9 mouse cellular contexts compared by ENCODE assay signal in the genomic region with DNA sequence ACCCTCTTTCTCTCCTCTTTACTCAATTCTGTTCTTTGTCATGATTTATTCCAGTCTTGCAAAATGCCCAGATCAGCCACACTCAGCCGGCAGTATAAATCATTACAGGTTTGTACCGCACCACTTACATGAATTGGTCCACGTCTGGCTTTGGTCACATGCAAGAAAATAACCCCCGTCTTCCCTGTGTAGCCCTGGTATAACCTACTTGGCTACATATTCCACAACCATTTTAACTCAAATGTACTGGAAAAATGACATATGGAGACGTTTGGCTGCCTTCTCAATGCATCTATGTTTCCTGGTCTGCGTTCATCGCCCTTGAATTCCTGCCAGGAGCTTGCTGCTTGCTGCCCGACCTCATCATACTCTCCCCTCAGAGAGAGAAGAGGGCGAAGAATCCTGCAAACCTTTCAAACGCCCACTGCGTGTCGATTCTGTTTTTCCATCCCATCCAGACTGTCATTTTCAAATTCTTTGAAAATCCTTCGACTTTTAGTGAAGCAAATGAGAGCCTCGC. TPM values are rescaled to one million over a fixed set of nuclear protein-coding genes. Genes with fewer than 3 reads are reported as not detected.
DNase-seq lines count a peak whose midpoint lies in the region; ATAC-seq and TF ChIP-seq lines count a peak whose summit lies in the region.
"Had no signal": no experiment of that assay in that cellular context is flagged by ENCODE, and none has a peak within 500 bp of the region (broad histone marks: within the 10 kb centered on the region; RNA-seq: fewer than 3 reads in every experiment).

No protein-coding gene starts in this region.

- no peak for ATAC-seq in hindbrain, embryonic 13.5 days (ENCODE audit: low FRiP score)
- ATAC-seq in stomach, embryonic 16.5 days (ENCODE audit: insufficient read depth, low FRiP score): no peak
- ATAC-seq in stomach, postnatal 0 days (ENCODE audit: low FRiP score, low TSS enrichment): no peak
- no peak for ATAC-seq in inflammation-experienced regulatory T-cells, adult 6 months

- H3K9me3 ChIP-seq in hindbrain, embryonic 13.5 days: no peaks in the 10 kb centered on the region
- no peaks in the 10 kb centered on the region for H3K9me3 ChIP-seq in hindbrain, embryonic 10.5 days
- no peaks in the 10 kb centered on the region for H3K9me3 ChIP-seq in stomach, embryonic 16.5 days (replicated peaks; ENCODE audit: control insufficient read depth, low read length)
- no peaks in the 10 kb centered on the region for H3K9me3 ChIP-seq in stomach, postnatal 0 days (ENCODE audit: control insufficient read depth, low read length)

- no peak overlapping the region for H3K4me3 ChIP-seq in hindbrain, embryonic 13.5 days
- no peak overlapping the region for H3K4me3 ChIP-seq in hindbrain, embryonic 10.5 days
- no peak overlapping the region for H3K4me3 ChIP-seq in stomach, embryonic 16.5 days (replicated peaks; ENCODE audit: low read length)
- H3K4me3 ChIP-seq in stomach, postnatal 0 days (ENCODE audit: low read depth, low read length): no peak overlapping the region

- no peaks in the 10 kb centered on the region for H3K36me3 ChIP-seq in hindbrain, embryonic 13.5 days
- H3K36me3 ChIP-seq in hindbrain, embryonic 10.5 days: no peaks in the 10 kb centered on the region
- no peaks in the 10 kb centered on the region for H3K36me3 ChIP-seq in stomach, embryonic 16.5 days (ENCODE audit: control insufficient read depth, insufficient read depth, low read length)
- H3K36me3 ChIP-seq in stomach, postnatal 0 days (ENCODE audit: control insufficient read depth, insufficient read depth, low read length): no peaks in the 10 kb centered on the region

- H3K9ac ChIP-seq in hindbrain, embryonic 13.5 days: no peak overlapping the region
- H3K9ac ChIP-seq in stomach, embryonic 16.5 days (ENCODE audit: low read length): no peak overlapping the region
- H3K9ac ChIP-seq in stomach, postnatal 0 days (ENCODE audit: low read length): no peak overlapping the region

- no peak for DNase-seq in hindbrain, embryonic 10.5 days (ENCODE audit: low spot score)
- DNase-seq in stomach, postnatal 0 days (ENCODE audit: low spot score): no peak
- peak; percentile 94 for DNase-seq in cerebellum, postnatal 10 days
- DNase-seq in heart, postnatal 10 days: no peak
- DNase-seq in gastrocnemius, postnatal 25 days: no peak
- DNase-seq: thymus, postnatal 4 days had no signal

- WGBS in hindbrain, embryonic 13.5 days: 63% methylated on average over 14 of the region's 14 CpGs
- 84% methylated on average over 14 of the region's 14 CpGs for WGBS in hindbrain, embryonic 10.5 days
- 53% methylated on average over 14 of the region's 14 CpGs for WGBS in stomach, embryonic 16.5 days
- 48% methylated on average over 14 of the region's 14 CpGs for WGBS in stomach, postnatal 0 days

- H3K27ac ChIP-seq in hindbrain, embryonic 13.5 days: peak overlapping the region; percentile 14; the same call in 1 of the 2 replicates
- no peak overlapping the region for H3K27ac ChIP-seq in hindbrain, embryonic 10.5 days
- peak overlapping the region; percentile 44; the same call in 1 of the 2 replicates for H3K27ac ChIP-seq in stomach, embryonic 16.5 days (ENCODE audit: low read length)
- no peak overlapping the region for H3K27ac ChIP-seq in stomach, postnatal 0 days (replicated peaks)

- no peak for TF ChIP-seq EP300 in stomach, postnatal 0 days (optimal IDR thresholded peaks at IDR 0.05)

- TF ChIP-seq CTCF in stomach, postnatal 0 days (IDR thresholded peaks at IDR 0.05; ENCODE audit: low read depth): no peak

- H3K4me1 ChIP-seq in hindbrain, embryonic 13.5 days (replicated peaks): peaks cover 16% of the 10 kb centered on the region
- H3K4me1 ChIP-seq in hindbrain, embryonic 10.5 days (replicated peaks): peaks cover 5% of the 10 kb centered on the region; the same call in 1 of the 2 replicates
- no peaks in the 10 kb centered on the region for H3K4me1 ChIP-seq in stomach, embryonic 16.5 days (ENCODE audit: control insufficient read depth, insufficient read depth, low read length)
- no peaks in the 10 kb centered on the region for H3K4me1 ChIP-seq in stomach, postnatal 0 days (replicated peaks; ENCODE audit: control insufficient read depth, insufficient read depth)

- no peak overlapping the region for H3K4me2 ChIP-seq in hindbrain, embryonic 13.5 days
- no peak overlapping the region for H3K4me2 ChIP-seq in stomach, embryonic 16.5 days (ENCODE audit: low read depth, low read length)
- H3K4me2 ChIP-seq in stomach, postnatal 0 days (replicated peaks; ENCODE audit: low read depth): no peak overlapping the region

- intact Hi-C loops in heart, postnatal 10 days (cut with DNase I): no loop called here

- no peaks in the 10 kb centered on the region for H3K27me3 ChIP-seq in hindbrain, embryonic 13.5 days
- H3K27me3 ChIP-seq in hindbrain, embryonic 10.5 days (ENCODE audit: insufficient read depth, poor library complexity, severe bottlenecking): no peaks in the 10 kb centered on the region
- H3K27me3 ChIP-seq in stomach, embryonic 16.5 days (ENCODE audit: control insufficient read depth, insufficient read depth, low read length): no peaks in the 10 kb centered on the region; the same call in none of the 2 replicates
- no peaks in the 10 kb centered on the region for H3K27me3 ChIP-seq in stomach, postnatal 0 days (ENCODE audit: control insufficient read depth, insufficient read depth, low read length)

RNA-seq across cellular contexts. Expression of gene Adgrd1, which starts 24.7 kb away (rescaled TPM):
- 0.13 and 0.14 TPM in 2 replicates for polyA plus RNA-seq in hindbrain, embryonic 13.5 days (2015; fragmentation: Nextera tagmentation; extraction: Ambion mirVana)
- 0.06 and 0.13 TPM in 2 replicates for polyA plus RNA-seq in hindbrain, embryonic 10.5 days (2016; fragmentation: Nextera tagmentation; extraction: Ambion mirVana)
- polyA plus RNA-seq in stomach, embryonic 16.5 days (2015; fragmentation: Nextera tagmentation; extraction: Ambion mirVana): 4.9 and 5.8 TPM in 2 replicates
- polyA plus RNA-seq in stomach, postnatal 0 days (2015; fragmentation: Nextera tagmentation; extraction: Ambion mirVana): 3.1 and 3.7 TPM in 2 replicates
- 1 to 10 TPM in 1 of 3 experiments, under 1 TPM in 2; 0.34 to 1.5 (median 0.68) TPM for polyA plus RNA-seq in inflammation-experienced regulatory T-cells, adult 6 months (2017; shearing (Covaris generic))
- total RNA-seq in heart, postnatal 10 days (2021): 1 to 10 TPM; 6.5 to 8.5 TPM
- total RNA-seq in gastrocnemius, postnatal 25 days (2021): 1 to 10 TPM; 4.9 to 6.6 TPM

RNA-seq across cellular contexts. Expression of gene Ran, which starts 52.0 kb away (rescaled TPM):
- polyA plus RNA-seq in hindbrain, embryonic 13.5 days (2015; fragmentation: Nextera tagmentation; extraction: Ambion mirVana): 416 and 421 TPM in 2 replicates
- polyA plus RNA-seq in hindbrain, embryonic 10.5 days (2016; fragmentation: Nextera tagmentation; extraction: Ambion mirVana): 886 and 980 TPM in 2 replicates
- 421 and 484 TPM in 2 replicates for polyA plus RNA-seq in stomach, embryonic 16.5 days (2015; fragmentation: Nextera tagmentation; extraction: Ambion mirVana)
- polyA plus RNA-seq in stomach, postnatal 0 days (2015; fragmentation: Nextera tagmentation; extraction: Ambion mirVana): 226 and 257 TPM in 2 replicates
- polyA plus RNA-seq in inflammation-experienced regulatory T-cells, adult 6 months (2017; shearing (Covaris generic)): 100 to 1,000 TPM; 221 to 494 (median 253) TPM
- total RNA-seq in heart, postnatal 10 days (2021): 100 to 1,000 TPM; 121 TPM
- 10 to 100 TPM; 64.7 to 81.1 TPM for total RNA-seq in gastrocnemius, postnatal 25 days (2021)

Comparison
In these comparisons a context has a peak if more than half of its experiments do, and no peak if none do; other contexts are left out.
1. H3K27ac ChIP-seq: peak in hindbrain, embryonic 13.5 days (single experiment) and stomach, embryonic 16.5 days (single experiment); none in hindbrain, embryonic 10.5 days (single experiment) and stomach, postnatal 0 days (single experiment).
2. DNase-seq: peak in cerebellum, postnatal 10 days (2 of 2); none in hindbrain, embryonic 10.5 days (single experiment), stomach, postnatal 0 days (single experiment), heart, postnatal 10 days (0 of 2) and gastrocnemius, postnatal 25 days (single experiment).